In the genomic region with DNA sequence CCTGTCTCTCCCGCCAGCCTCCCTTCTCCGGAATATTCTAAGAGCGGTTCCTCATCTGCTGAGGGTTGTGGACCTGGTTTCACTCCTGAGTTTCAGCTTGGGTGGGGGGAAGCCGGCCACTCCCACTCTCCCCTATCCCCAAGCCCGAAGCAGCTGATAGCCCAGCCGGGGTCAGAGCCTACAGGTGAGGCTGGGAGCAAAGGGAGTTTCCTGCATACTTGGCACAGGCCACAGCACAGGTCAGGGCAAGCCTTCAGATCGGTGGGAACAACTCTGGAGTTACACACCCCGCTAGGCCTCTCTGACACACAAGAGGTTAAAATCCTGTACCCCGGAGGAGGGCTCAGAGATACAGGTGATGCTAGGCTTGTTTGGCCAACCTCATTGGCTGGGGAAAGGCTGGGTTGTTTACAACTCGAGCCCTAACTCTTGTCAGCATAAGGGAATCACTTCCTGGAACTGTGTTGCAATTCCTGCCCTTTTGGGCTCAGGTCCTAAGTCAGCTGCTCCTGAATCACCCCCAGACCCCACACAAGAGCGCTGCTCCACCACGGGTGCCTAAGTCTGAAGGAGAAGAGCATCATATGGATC, we compare ENCODE assay signal across 8 mouse cellular contexts. TPM values are rescaled to one million over a fixed set of nuclear protein-coding genes. Genes with fewer than 3 reads are reported as not detected.
DNase-seq lines count a peak whose midpoint lies in the region; ATAC-seq and TF ChIP-seq lines count a peak whose summit lies in the region.

No protein-coding gene starts in this region.

- H3K36me3 ChIP-seq in hindbrain, embryonic 11.5 days (ENCODE audit: control insufficient read depth, insufficient read depth, low read length): no peaks in the 10 kb centered on the region; the same call in 1 of the 2 replicates
- H3K36me3 ChIP-seq in lung, postnatal 0 days (ENCODE audit: insufficient read depth, low read length): peaks cover 7% of the 10 kb centered on the region; the same call in 1 of the 2 replicates

- TF ChIP-seq EP300 in lung, postnatal 0 days (IDR thresholded peaks at IDR 0.05): 0 out of 2 replicates have a peak, but pooled peaks have one; percentile 17

- intact Hi-C loops in left cerebral cortex, adult 2 months (cut with DNase I): no loop called here
- intact Hi-C loops in gastrocnemius, postnatal 14 days (cut with DNase I; ENCODE audit: low total_unique reads): no loop called here

- DNase-seq in urinary bladder, postnatal 25 days (ENCODE audit: low spot score): peak; percentile 49
- no peak for DNase-seq in urinary bladder, postnatal 10 days (ENCODE audit: low spot score)
- DNase-seq in hindbrain, embryonic 11.5 days (ENCODE audit: low spot score): no peak
- peak; percentile 71 for DNase-seq in lung, postnatal 0 days (ENCODE audit: low spot score)
- no peak for DNase-seq in right cerebral cortex, adult 18-20 months
- DNase-seq in left cerebral cortex, adult 2 months (ENCODE audit: extremely low spot score in 1 of 2, low spot score in 2 of 2): no peak
- DNase-seq in gastrocnemius, postnatal 14 days: no peak
- no peak for DNase-seq in layer of hippocampus, postnatal 36 days

- H3K4me1 ChIP-seq in hindbrain, embryonic 11.5 days (replicated peaks; ENCODE audit: control insufficient read depth, insufficient read depth, low read length): peaks cover 10% of the 10 kb centered on the region; the same call in 1 of the 2 replicates
- peaks cover 35% of the 10 kb centered on the region; the same call in 1 of the 2 replicates for H3K4me1 ChIP-seq in lung, postnatal 0 days (ENCODE audit: insufficient read depth, low read depth, low read length)

- H3K4me2 ChIP-seq in hindbrain, embryonic 11.5 days (replicated peaks; ENCODE audit: low read depth, low read length): peak overlapping the region; percentile 74; the same call in 1 of the 2 replicates
- peak overlapping the region; percentile 77 for H3K4me2 ChIP-seq in lung, postnatal 0 days (replicated peaks; ENCODE audit: low read depth, low read length)

- no peak overlapping the region for H3K9ac ChIP-seq in hindbrain, embryonic 11.5 days (ENCODE audit: low read depth, low read length)
- H3K9ac ChIP-seq in lung, postnatal 0 days (replicated peaks; ENCODE audit: low read depth): peak overlapping the region; percentile 97

- H3K4me3 ChIP-seq in hindbrain, embryonic 11.5 days (ENCODE audit: low read depth, low read length): peak overlapping the region; percentile 65
- H3K4me3 ChIP-seq in lung, postnatal 0 days (ENCODE audit: low read depth, low read length): peak overlapping the region; percentile 89
- no peak overlapping the region for H3K4me3 ChIP-seq in left cerebral cortex, adult 2 months

- H3K27ac ChIP-seq in hindbrain, embryonic 11.5 days (ENCODE audit: low read depth, low read length): no peak overlapping the region
- peak overlapping the region; percentile 98 for H3K27ac ChIP-seq in lung, postnatal 0 days (ENCODE audit: low read length)
- no peak overlapping the region; the same call in 1 of the 2 replicates for H3K27ac ChIP-seq in left cerebral cortex, adult 2 months

- 69% methylated on average over 12 of the region's 12 CpGs for WGBS in hindbrain, embryonic 11.5 days
- WGBS in lung, postnatal 0 days: 38% methylated on average over 12 of the region's 12 CpGs

- TF ChIP-seq CTCF in lung, postnatal 0 days (IDR thresholded peaks at IDR 0.05): no peak
- no peak for TF ChIP-seq CTCF in left cerebral cortex, adult 2 months (IDR thresholded peaks at IDR 0.05)

- ATAC-seq in hindbrain, embryonic 11.5 days (ENCODE audit: low FRiP score): no peak
- ATAC-seq in lung, postnatal 0 days: peak; percentile 28

- no peaks in the 10 kb centered on the region for H3K9me3 ChIP-seq in hindbrain, embryonic 11.5 days (ENCODE audit: control insufficient read depth, low read length)
- H3K9me3 ChIP-seq in lung, postnatal 0 days (ENCODE audit: low read length): no peaks in the 10 kb centered on the region

- H3K27me3 ChIP-seq in hindbrain, embryonic 11.5 days (ENCODE audit: control insufficient read depth, insufficient read depth, low read length): no peaks in the 10 kb centered on the region
- H3K27me3 ChIP-seq in lung, postnatal 0 days (replicated peaks; ENCODE audit: insufficient read depth, low read length): no peaks in the 10 kb centered on the region

RNA-seq across cellular contexts. Expression of gene Mmp14, which starts 2.6 kb away (rescaled TPM):
- 71.2 and 73.1 TPM in 2 replicates for polyA plus RNA-seq in hindbrain, embryonic 11.5 days (2014; fragmentation: Nextera tagmentation; extraction: Ambion mirVana)
- 150 and 155 TPM in 2 replicates for polyA plus RNA-seq in lung, postnatal 0 days (2015; fragmentation: Nextera tagmentation; extraction: Ambion mirVana)
- 10 to 100 TPM; 10.3 to 13.8 TPM for total RNA-seq in left cerebral cortex, adult 2 months (2021)
- total RNA-seq in gastrocnemius, postnatal 14 days (2021): 10 to 100 TPM; 52.0 to 68.1 TPM
- total RNA-seq in layer of hippocampus, postnatal 36 days (2021): 10 to 100 TPM; 18.3 to 20.0 TPM

RNA-seq across cellular contexts. Expression of gene Mrpl52, which starts 7.3 kb away (rescaled TPM):
- polyA plus RNA-seq in hindbrain, embryonic 11.5 days (2014; fragmentation: Nextera tagmentation; extraction: Ambion mirVana): 206 and 231 TPM in 2 replicates
- 251 and 266 TPM in 2 replicates for polyA plus RNA-seq in lung, postnatal 0 days (2015; fragmentation: Nextera tagmentation; extraction: Ambion mirVana)
- total RNA-seq in left cerebral cortex, adult 2 months (2021): 10 to 100 TPM; 78.6 to 79.2 TPM
- 100 to 1,000 TPM; 107 to 116 TPM for total RNA-seq in gastrocnemius, postnatal 14 days (2021)
- total RNA-seq in layer of hippocampus, postnatal 36 days (2021): 100 to 1,000 TPM; 105 to 108 TPM

RNA-seq across cellular contexts. Expression of gene Slc7a7, which starts 16.5 kb away (rescaled TPM):
- 4.3 and 4.8 TPM in 2 replicates for polyA plus RNA-seq in hindbrain, embryonic 11.5 days (2014; fragmentation: Nextera tagmentation; extraction: Ambion mirVana)
- polyA plus RNA-seq in lung, postnatal 0 days (2015; fragmentation: Nextera tagmentation; extraction: Ambion mirVana): 20.7 and 24.3 TPM in 2 replicates
- 1 to 10 TPM; 1.6 to 3.4 TPM for total RNA-seq in left cerebral cortex, adult 2 months (2021)
- 1 to 10 TPM; 2.9 to 3.4 TPM for total RNA-seq in gastrocnemius, postnatal 14 days (2021)
- total RNA-seq in layer of hippocampus, postnatal 36 days (2021): 1 to 10 TPM; 2.4 to 2.7 TPM

RNA-seq across cellular contexts. Expression of gene Lrp10, which starts 29.9 kb away (rescaled TPM):
- 19.7 and 19.9 TPM in 2 replicates for polyA plus RNA-seq in hindbrain, embryonic 11.5 days (2014; fragmentation: Nextera tagmentation; extraction: Ambion mirVana)
- 92.5 and 96.5 TPM in 2 replicates for polyA plus RNA-seq in lung, postnatal 0 days (2015; fragmentation: Nextera tagmentation; extraction: Ambion mirVana)
- total RNA-seq in left cerebral cortex, adult 2 months (2021): 10 to 100 TPM; 18.9 to 25.0 TPM
- 10 to 100 TPM; 33.5 to 37.2 TPM for total RNA-seq in gastrocnemius, postnatal 14 days (2021)
- total RNA-seq in layer of hippocampus, postnatal 36 days (2021): 10 to 100 TPM; 26.4 to 29.6 TPM

RNA-seq across cellular contexts. Expression of gene Rem2, which starts 41.9 kb away (rescaled TPM):
- 37.3 and 40.0 TPM in 2 replicates for polyA plus RNA-seq in hindbrain, embryonic 11.5 days (2014; fragmentation: Nextera tagmentation; extraction: Ambion mirVana)
- 11.9 and 16.0 TPM in 2 replicates for polyA plus RNA-seq in lung, postnatal 0 days (2015; fragmentation: Nextera tagmentation; extraction: Ambion mirVana)
- 1 to 10 TPM; 3.2 to 7.2 TPM for total RNA-seq in left cerebral cortex, adult 2 months (2021)
- total RNA-seq in gastrocnemius, postnatal 14 days (2021): not detected
- 10 to 100 TPM; 20.7 to 23.8 TPM for total RNA-seq in layer of hippocampus, postnatal 36 days (2021)

Comparison
In these comparisons a context has a peak if more than half of its experiments do, and no peak if none do; other contexts are left out.
1. DNase-seq: peak in urinary bladder, postnatal 25 days (single experiment) and lung, postnatal 0 days (single experiment); none in urinary bladder, postnatal 10 days (single experiment), hindbrain, embryonic 11.5 days (single experiment), right cerebral cortex, adult 18-20 months (single experiment), left cerebral cortex, adult 2 months (0 of 2), gastrocnemius, postnatal 14 days (single experiment) and layer of hippocampus, postnatal 36 days (0 of 2).